ENCODE assay signal across 25 mouse cellular contexts in the genomic region with DNA sequence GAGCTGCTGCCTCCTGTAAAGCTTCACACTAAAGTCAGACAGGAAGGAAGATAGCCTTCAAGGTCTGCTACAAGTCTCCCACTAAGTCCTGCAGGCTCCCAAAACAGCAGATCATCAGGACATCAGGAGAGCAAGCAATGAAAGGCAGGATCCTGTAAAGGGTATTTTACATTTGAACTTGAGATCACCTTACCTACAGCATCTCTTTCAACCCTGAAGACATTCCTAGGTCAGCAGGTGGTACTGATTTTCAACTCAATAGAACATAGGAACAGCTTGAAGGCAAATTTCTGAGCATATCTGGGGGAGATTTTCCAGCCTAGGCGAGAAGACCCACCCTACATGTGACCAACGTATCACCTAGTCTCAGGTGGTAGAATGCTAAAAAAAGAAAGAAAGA.
"Had no signal": no experiment of that assay in that cellular context is flagged by ENCODE, and none has a peak within 500 bp of the region (broad histone marks: within the 10 kb centered on the region; RNA-seq: fewer than 3 reads in every experiment).

No protein-coding gene starts in this region.

- H3K4me1 ChIP-seq: embryonic facial prominence, embryonic 15.5 days had no signal

- H3K36me3 ChIP-seq: embryonic facial prominence, embryonic 10.5 days; embryonic facial prominence, embryonic 12.5 days; embryonic facial prominence, embryonic 13.5 days; embryonic facial prominence, embryonic 15.5 days; forebrain, embryonic 10.5 days; forebrain, embryonic 12.5 days; forebrain, embryonic 15.5 days had no signal

- H3K27ac ChIP-seq: embryonic facial prominence, embryonic 10.5 days; embryonic facial prominence, embryonic 12.5 days; embryonic facial prominence, embryonic 13.5 days; embryonic facial prominence, embryonic 15.5 days; forebrain, embryonic 12.5 days; forebrain, embryonic 13.5 days; forebrain, embryonic 15.5 days; gastrocnemius, adult 2 months; heart, adult 2 months had no signal

- H3K9me3 ChIP-seq: embryonic facial prominence, embryonic 10.5 days; embryonic facial prominence, embryonic 12.5 days; embryonic facial prominence, embryonic 13.5 days; embryonic facial prominence, embryonic 15.5 days; forebrain, embryonic 10.5 days; forebrain, embryonic 12.5 days; forebrain, embryonic 13.5 days; forebrain, embryonic 15.5 days had no signal

- H3K4me3 ChIP-seq: embryonic facial prominence, embryonic 10.5 days; embryonic facial prominence, embryonic 12.5 days; embryonic facial prominence, embryonic 13.5 days; embryonic facial prominence, embryonic 15.5 days; erythroblast, embryonic 14.5 days; forebrain, embryonic 10.5 days; forebrain, embryonic 12.5 days; forebrain, embryonic 13.5 days; forebrain, embryonic 15.5 days; gastrocnemius, adult 2 months; heart, adult 2 months had no signal

- H3K27me3 ChIP-seq: forebrain, embryonic 15.5 days had no signal

- DNase-seq: cerebellum, adult 9-11 months; cerebellum, postnatal 10 days; cerebellum, postnatal 14 days; cerebellum, postnatal 25 days; cerebellum, postnatal 36 days; forebrain, postnatal 0 days; gastrocnemius, adult 2 months; gastrocnemius, postnatal 10 days; gastrocnemius, postnatal 14 days; gastrocnemius, postnatal 25 days; gastrocnemius, postnatal 36 days; heart, adult 11 months; heart, adult 18-20 months; heart, adult 2 months had no signal

- H3K9ac ChIP-seq: embryonic facial prominence, embryonic 12.5 days; embryonic facial prominence, embryonic 13.5 days; embryonic facial prominence, embryonic 15.5 days; forebrain, embryonic 12.5 days; forebrain, embryonic 13.5 days; forebrain, embryonic 15.5 days; forebrain, postnatal 0 days had no signal

- H3K4me2 ChIP-seq: embryonic facial prominence, embryonic 12.5 days; embryonic facial prominence, embryonic 13.5 days; embryonic facial prominence, embryonic 15.5 days; forebrain, embryonic 12.5 days; forebrain, embryonic 13.5 days; forebrain, embryonic 15.5 days had no signal

- ATAC-seq: forebrain, embryonic 13.5 days; forebrain, embryonic 14.5 days; forebrain, embryonic 15.5 days; forebrain, embryonic 16.5 days; forebrain, postnatal 0 days had no signal
